Mouse (Mus musculus) heart, postnatal 0 days (tissue): ENCODE measurements around the gene Caap1. TPM values are rescaled to one million over a fixed set of nuclear protein-coding genes. Genes with fewer than 3 reads are reported as not detected.
A peak's percentile ranks its signal among the peaks of the same experiment; 100 is the strongest.

Experiments used
- ATAC-seq: fragments of 200-750 bp; cut with Nextera tagmentation; 2 replicates; pipeline ENCODE4 v1.8.0; 2017; ENCODE audit warnings: low read depth, moderate number of reproducible peaks, moderate library complexity; ENCODE audit not compliant: insufficient read depth
- DNase-seq: peaks from one replicate; pipeline ENCODE4 v3.0.0-alpha.2; 2016; ENCODE audit warnings: low spot score
- H3K27ac ChIP-seq: fragments of 300-500 bp; sonication (generic); 2 replicates; pipeline ENCODE4 v1.5.1; 2014; ENCODE audit warnings: low read depth, mild to moderate bottlenecking
- H3K27me3 ChIP-seq: fragments of 300-500 bp; sonication (generic); 2 replicates; pipeline ENCODE4 v1.6.1; 2014; ENCODE audit warnings: low read length, mixed read lengths; ENCODE audit not compliant: control insufficient read depth, insufficient read depth
- H3K36me3 ChIP-seq: fragments of 300-500 bp; sonication (generic); replicated peaks from 2 replicates; pipeline ENCODE4 v1.6.1; 2014; ENCODE audit warnings: low read length, mixed read lengths; ENCODE audit not compliant: control insufficient read depth, insufficient read depth
- H3K4me1 ChIP-seq: fragments of 300-500 bp; sonication (generic); 2 replicates; pipeline ENCODE4 v1.6.1; 2014; ENCODE audit warnings: antibody characterized with exemption; ENCODE audit not compliant: control insufficient read depth, insufficient read depth
- H3K4me2 ChIP-seq: fragments of 300-500 bp; sonication (generic); 2 replicates; pipeline ENCODE4 v1.6.1; 2014; ENCODE audit warnings: low read depth, mild to moderate bottlenecking, low read length, moderate library complexity
- H3K4me3 ChIP-seq: fragments of 300-500 bp; sonication (generic); 2 replicates; pipeline ENCODE4 v1.5.1; 2014; ENCODE audit warnings: low read depth, low read length
- H3K9ac ChIP-seq: fragments of 300-500 bp; sonication (generic); replicated peaks from 2 replicates; pipeline ENCODE4 v1.6.1; 2014; ENCODE audit warnings: low read depth, low read length, mixed read lengths
- H3K9me3 ChIP-seq: fragments of 300-500 bp; sonication (generic); replicated peaks from 2 replicates; pipeline ENCODE4 v1.6.1; 2016; ENCODE audit warnings: low read length; ENCODE audit not compliant: control insufficient read depth
- CTCF ChIP-seq: IDR thresholded peaks from 2 replicates; pipeline ENCODE4 v1.5.1; 2016; ENCODE audit warnings: antibody characterized with exemption, control low read depth, low read depth
- EP300 ChIP-seq: IDR thresholded peaks from 2 replicates; pipeline ENCODE4 v1.6.1; 2016; ENCODE audit warnings: antibody characterized with exemption, low read depth
- WGBS: fragments of 180-500 bp; shearing (Covaris S2); extraction: QIAGEN DNeasy Blood & Tissue Kit; methylation state at CpG from one replicate; pipeline ENCODE4 v1.1.7; 2014; 5-methylcytosine and 5-hydroxymethylcytosine counted together
- polyA plus RNA-seq: library from polyadenylated mRNA; unstranded; fragments of >200 nt; fragmentation: Nextera tagmentation; extraction: Ambion mirVana; gene quantifications from 2 replicates; pipeline ENCODE4 v1.2.1, GENCODE M21; 2015
- total RNA-seq: library from RNA; depleted of rRNA; stranded (reverse); fragments of >200 nt; gene quantifications from 2 replicates; pipeline ENCODE4 v1.2.3, GENCODE M21; 2014; ENCODE audit warnings: low replicate concordance

Caap1 gene
- total and polyA plus RNA-seq, 2 experiments from 2014 or later: 4.1 to 5.8 TPM

GRCm38 (mm10) chr4:94601395-94601794 lies 44.8 kb upstream of the Caap1 start:
- Histone ChIP-seq H3K9ac (no peak overlapping the region), H3K27me3 (no peaks in the 10 kb centered on the region), H3K36me3 (no peaks in the 10 kb centered on the region), H3K4me2 (peak overlapping the region; percentile 72; the same call in 1 of the 2 replicates), H3K9me3 (no peaks in the 10 kb centered on the region), H3K4me1 (peaks cover 7% of the 10 kb centered on the region; the same call in 1 of the 2 replicates), H3K4me3 (no peak overlapping the region), H3K27ac (no peak overlapping the region)
- 85% methylated on average over 4 of the region's 4 CpGs for WGBS
- TF ChIP-seq EP300 (no peak), CTCF (0 out of 2 replicates have a peak, but pooled peaks have one; percentile 6)
- no peak for ATAC-seq
- no peak for DNase-seq

DNA sequence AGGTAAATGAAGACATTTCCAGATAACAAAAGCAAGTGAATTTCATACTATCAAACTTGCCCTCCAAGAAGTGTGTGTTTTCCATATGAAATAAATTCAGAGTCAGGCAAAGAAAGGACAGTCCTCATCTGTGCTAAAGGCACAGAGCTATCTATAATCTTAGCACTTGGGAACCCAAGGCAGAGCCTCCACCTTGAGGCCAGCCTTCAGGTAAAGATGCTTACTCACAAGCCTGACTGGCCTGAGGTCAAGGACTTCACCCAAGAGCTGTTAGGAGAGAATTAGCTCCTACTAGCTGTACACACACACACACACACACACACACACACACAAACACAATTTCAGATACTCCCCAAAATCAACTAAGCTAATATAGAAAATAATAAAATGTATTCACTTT lies 36.1 kb upstream of the Caap1 start:
- no peak overlapping the region for H3K27ac ChIP-seq
- no peak overlapping the region for H3K4me2 ChIP-seq
- no peaks in the 10 kb centered on the region for H3K9me3 ChIP-seq
- TF ChIP-seq EP300: no peak
- TF ChIP-seq CTCF: no peak
- no peaks in the 10 kb centered on the region for H3K36me3 ChIP-seq
- H3K4me1 ChIP-seq: 0 out of 2 replicates have a peak, but pooled peaks cover 7% of the 10 kb centered on the region
- H3K4me3 ChIP-seq: no peak overlapping the region
- DNase-seq (no peak), ATAC-seq (no peak)
- H3K27me3 ChIP-seq: no peaks in the 10 kb centered on the region
- no peak overlapping the region for H3K9ac ChIP-seq

GRCm38 (mm10) chr4:94591765-94592381 lies 35.3 kb upstream of the Caap1 start:
- 61% methylated on average over 4 of the region's 4 CpGs for WGBS
- no peak for ATAC-seq
- Histone ChIP-seq H3K4me1 (0 out of 2 replicates have a peak, but pooled peaks cover 7% of the 10 kb centered on the region), H3K27me3 (no peaks in the 10 kb centered on the region), H3K4me2 (no peak overlapping the region), H3K36me3 (no peaks in the 10 kb centered on the region), H3K4me3 (no peak overlapping the region), H3K9ac (no peak overlapping the region), H3K9me3 (no peaks in the 10 kb centered on the region), H3K27ac (no peak overlapping the region)
- DNase-seq: no peak
- TF ChIP-seq EP300 (no peak), CTCF (no peak)

- ATAC-seq (no peak), DNase-seq (no peak)
- H3K27me3 ChIP-seq: no peaks in the 10 kb centered on the region
- WGBS: 90% methylated on average over 4 of the region's 4 CpGs
- H3K9ac ChIP-seq: no peak overlapping the region
- no peak for TF ChIP-seq CTCF
- TF ChIP-seq EP300: no peak
- peaks cover 43% of the 10 kb centered on the region for H3K36me3 ChIP-seq
- no peak overlapping the region for H3K4me3 ChIP-seq
- H3K27ac ChIP-seq: no peak overlapping the region
- no peak overlapping the region for H3K4me2 ChIP-seq
- H3K9me3 ChIP-seq: no peaks in the 10 kb centered on the region
- H3K4me1 ChIP-seq: no peaks in the 10 kb centered on the region
Observed at GRCm38 (mm10) chr4:94572677-94573076, 16.1 kb upstream of the Caap1 start.

- no peak for ATAC-seq
- H3K4me3 ChIP-seq: no peak overlapping the region
- H3K4me2 ChIP-seq: no peak overlapping the region
- no peaks in the 10 kb centered on the region for H3K4me1 ChIP-seq
- H3K9ac ChIP-seq: no peak overlapping the region
- no peak for DNase-seq
- TF ChIP-seq CTCF (no peak), EP300 (no peak)
- peaks cover 14% of the 10 kb centered on the region for H3K36me3 ChIP-seq
- no peaks in the 10 kb centered on the region for H3K27me3 ChIP-seq
- H3K9me3 ChIP-seq: no peaks in the 10 kb centered on the region
- H3K27ac ChIP-seq: no peak overlapping the region
Observed at GRCm38 (mm10) chr4:94564297-94564696, 7.7 kb upstream of the Caap1 start.
